Mouse (Mus musculus): ENCODE data around the gene Tmem169. TPM values are rescaled to one million over a fixed set of nuclear protein-coding genes. Genes with fewer than 3 reads are reported as not detected.

The Tmem169 gene
- polyA plus RNA-seq, 1 experiment = 0.07 TPM

DNA sequence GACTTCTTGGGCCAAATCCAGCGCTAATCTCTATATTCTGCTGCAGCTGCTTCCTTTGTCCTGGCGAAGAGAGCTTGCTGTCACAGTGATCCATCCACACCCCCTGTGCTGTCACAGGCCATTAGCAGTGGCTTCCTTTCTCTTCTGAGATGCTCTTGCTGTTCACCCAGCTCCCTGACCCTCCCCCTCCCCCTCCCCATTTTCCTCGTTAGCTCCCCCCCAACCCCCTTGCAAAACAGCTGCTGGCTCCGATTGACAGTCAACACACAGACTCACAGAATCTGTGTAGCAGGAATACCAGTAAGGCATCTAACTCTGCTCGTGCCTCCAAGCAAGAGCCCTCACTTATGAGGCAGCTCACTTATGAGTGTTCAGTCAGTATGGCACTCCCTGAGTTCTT lies 2.7 kb downstream of the Tmem169 start:
- DNase-seq (ENCODE audit: low read depth) = no peak

GRCm38 (mm10) chr1:72287893-72288292 lies 3.7 kb downstream of the Tmem169 start:
- DNase-seq (ENCODE audit: low read depth) = no peak

DNA sequence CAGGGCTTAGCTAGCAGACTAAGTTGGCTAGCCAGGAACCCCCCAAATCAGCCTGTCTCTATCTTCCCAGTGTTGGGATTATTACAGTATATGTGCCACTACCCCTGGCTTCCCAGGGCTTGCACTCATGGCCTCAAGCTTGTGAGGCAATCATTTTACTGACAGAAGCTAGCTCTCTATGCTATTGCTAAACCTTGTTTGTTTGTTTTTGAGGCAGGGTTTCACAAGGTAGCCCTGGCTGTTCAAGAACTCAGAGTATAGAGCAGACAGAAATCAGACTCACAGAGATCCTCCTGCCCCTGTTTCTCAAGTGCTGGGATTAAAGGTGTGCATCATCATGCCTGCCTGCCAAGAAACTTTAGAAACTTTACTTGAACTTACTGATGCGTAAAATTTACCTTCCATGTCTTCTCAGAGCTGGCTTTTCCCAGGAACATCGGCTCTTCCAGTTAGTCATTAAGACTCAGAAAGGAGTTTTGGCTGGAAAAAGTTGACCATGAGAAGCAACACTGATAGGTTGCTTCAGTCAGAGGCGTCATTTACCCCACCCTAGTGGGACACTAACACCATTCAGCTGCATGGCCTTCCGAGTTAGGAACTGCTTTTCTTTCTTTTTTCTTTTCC lies 4.5 kb downstream of the Tmem169 start:
- peak; percentile 93 for DNase-seq (ENCODE audit: low read depth)

GRCm38 (mm10) chr1:72290896-72291295 lies 6.7 kb downstream of the Tmem169 start:
- DNase-seq (ENCODE audit: low read depth) = no peak

DNA sequence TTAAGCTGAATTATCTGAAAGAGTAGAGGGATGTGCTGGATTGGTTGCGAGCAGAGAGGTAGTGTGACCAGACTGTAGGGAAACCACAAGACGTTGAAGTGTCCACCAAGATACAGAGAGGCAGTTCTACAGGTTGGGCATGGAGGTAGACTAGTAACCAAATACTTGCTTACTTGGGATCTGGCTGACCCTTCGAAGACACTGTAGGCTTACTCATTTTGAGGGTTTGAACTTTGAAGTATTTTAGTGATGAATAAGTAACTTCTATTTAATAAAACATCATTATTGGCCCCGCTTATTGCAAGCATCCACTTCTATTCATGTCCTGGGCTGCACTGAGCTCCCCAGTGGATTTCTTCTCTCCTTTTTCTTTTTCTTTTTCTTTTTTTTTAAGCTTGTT lies 7.3 kb downstream of the Tmem169 start:
- DNase-seq (ENCODE audit: low read depth) = no peak

DNA sequence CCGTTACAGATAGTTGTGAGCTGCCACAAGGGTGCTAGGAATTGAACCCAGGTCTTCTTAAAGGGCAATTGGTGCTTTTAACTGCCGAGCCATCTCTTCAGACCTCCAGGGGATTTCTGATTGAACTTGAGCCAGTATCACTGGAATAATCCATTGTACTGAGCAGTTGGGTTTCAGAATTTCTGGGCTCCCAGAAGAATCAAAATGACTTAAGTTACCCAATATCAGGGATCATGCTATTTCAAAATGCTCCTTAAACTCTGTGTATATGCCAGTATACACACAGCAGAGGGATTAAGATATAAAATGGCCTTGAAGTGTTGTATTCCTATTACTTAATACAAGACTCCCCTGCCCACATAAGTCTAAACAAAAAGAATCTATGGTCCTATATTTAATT lies 7.8 kb downstream of the Tmem169 start:
- DNase-seq (ENCODE audit: low read depth) = peak; percentile 95

DNA sequence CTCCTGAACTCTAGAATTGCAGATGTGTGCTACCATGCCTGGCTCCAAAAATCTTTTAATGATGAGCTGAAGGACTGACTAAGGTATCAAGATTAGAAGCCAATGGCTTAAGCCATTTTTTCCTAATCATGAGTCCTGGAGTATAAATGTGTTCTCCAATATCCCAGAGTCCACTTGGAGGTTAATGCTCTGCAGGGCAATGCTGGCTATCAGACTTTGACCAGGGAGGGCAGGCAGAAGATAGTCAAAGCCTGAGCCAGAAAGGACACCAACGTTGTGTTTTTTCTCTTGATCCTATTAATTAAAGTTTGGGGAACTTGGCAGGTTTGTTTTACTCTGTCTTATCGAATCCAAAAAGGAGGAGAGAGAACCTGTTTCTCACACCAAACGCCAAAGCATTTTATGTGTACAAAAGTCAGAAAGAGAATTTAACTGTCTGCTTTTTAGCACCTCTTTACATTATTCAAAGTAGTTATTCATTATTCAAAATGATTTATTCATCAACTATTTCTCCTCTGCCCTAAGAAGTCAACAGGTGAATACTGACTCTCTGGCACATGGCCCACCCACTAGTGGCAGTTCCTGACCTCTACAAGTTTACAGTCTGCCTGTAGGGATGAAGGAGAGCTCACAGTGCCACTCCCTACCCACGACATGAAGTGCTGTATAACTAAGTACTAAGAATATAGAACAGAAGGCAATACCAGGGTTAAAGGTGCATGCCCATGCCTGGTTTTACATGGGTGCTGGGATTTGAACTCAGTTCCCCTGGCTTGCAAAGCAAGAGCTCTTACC lies 9.9 kb downstream of the Tmem169 start:
- no peak for DNase-seq (ENCODE audit: low read depth)

DNA sequence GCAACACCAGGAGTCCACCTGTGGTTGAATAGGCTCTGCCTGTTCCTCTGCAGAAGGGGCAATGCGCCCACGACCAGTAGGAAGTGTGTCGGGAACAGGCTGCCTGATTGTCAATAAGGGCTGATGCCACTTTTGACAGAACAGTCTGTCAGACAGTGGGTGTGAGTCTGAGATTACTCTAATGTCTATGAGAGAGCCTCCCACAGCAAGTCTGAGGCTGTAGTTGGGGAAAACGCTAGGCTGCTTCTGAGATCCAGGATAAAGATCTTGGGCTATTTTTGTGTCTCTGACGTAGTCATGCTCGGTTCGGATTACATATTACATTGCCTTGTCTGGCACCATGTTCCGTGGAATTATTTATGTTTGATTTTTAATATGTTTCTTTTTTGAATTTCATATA lies 11.6 kb downstream of the Tmem169 start:
- no peak for DNase-seq (ENCODE audit: low read depth)

- DNase-seq (ENCODE audit: low read depth) = no peak
These were observed 17.7 kb downstream of the Tmem169 start for GRCm38 (mm10) chr1:72301845-72302244.

- DNase-seq (ENCODE audit: low read depth) = no peak
These were observed 22.1 kb downstream of the Tmem169 start for GRCm38 (mm10) chr1:72306241-72306640.

DNA sequence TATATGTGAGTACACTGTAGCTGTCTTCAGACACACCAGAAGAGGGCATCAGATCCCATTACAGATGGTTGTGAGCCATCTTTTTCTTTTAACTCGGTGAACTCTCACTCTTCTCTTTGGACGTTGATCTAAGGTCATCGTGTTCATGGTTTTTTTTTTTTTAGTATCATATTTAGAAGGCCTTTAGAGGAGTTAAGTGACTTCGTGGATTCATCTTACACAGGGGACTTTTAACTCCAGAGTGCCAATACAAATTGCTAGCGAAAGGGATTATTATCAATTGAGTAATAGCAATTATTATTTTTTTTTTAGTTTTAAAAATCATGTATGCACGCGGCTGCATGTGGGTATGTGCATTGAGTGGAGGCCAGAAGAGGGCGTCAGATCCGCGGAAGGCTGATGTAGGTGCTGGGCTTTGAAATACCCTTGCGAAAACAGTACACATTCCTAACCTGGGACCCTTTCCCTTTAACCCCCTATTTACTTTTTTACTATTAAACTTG lies 22.6 kb downstream of the Tmem169 start:
- no peak for DNase-seq (ENCODE audit: low read depth)

DNA sequence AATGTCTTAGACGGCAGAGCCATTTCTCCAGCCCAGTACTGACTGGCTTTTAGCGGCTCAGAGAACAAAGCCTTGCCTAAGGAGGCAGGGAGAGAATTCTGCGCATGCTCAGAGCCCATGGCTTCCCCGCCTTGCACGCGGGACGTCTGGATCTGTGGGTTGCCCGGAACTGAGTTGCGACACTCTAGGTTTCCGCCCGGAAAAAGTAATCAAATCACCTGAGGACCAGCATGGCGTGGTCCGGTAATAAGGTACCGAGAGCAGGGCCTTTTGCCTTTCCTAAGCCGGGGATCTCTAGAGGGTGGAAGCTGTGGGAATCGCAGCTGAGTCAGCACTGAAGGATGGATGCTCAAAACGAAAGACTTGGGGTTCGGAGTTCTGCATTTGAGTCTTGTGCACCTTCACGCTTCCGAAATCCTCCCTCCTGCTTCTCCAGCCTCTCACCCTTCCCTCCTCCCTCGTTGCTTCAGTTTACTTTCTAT lies 23.2 kb downstream of the Tmem169 start, which contains the start of gene Xrcc5:
Xrcc5 (plus strand) TSS at position 105 of the 482 bp plus-strand sequence.
- no peak for DNase-seq (ENCODE audit: low read depth)

DNA sequence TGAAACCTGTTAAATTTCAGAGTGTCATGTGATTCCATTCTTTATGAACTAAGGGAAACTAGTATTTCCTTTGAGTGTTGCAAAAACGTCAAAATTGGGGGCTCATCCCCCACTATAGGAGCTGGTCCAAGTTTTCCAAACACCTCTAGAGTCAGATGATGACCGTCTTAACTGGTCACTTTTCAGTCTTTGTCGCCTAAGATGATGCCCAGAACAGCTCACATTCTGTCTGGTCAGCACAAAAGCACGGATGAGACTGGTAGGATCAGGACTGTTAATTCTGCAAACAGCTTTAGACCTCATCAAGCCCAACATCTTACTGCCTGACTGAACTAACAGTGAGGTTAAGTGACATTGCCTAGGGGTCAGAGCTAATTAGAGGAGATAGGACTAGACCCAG lies 24.8 kb downstream of the Tmem169 start:
- DNase-seq (ENCODE audit: low read depth) = no peak

GRCm38 (mm10) chr1:72309744-72310424 lies 25.7 kb downstream of the Tmem169 start:
- DNase-seq (ENCODE audit: low read depth) = no peak

DNA sequence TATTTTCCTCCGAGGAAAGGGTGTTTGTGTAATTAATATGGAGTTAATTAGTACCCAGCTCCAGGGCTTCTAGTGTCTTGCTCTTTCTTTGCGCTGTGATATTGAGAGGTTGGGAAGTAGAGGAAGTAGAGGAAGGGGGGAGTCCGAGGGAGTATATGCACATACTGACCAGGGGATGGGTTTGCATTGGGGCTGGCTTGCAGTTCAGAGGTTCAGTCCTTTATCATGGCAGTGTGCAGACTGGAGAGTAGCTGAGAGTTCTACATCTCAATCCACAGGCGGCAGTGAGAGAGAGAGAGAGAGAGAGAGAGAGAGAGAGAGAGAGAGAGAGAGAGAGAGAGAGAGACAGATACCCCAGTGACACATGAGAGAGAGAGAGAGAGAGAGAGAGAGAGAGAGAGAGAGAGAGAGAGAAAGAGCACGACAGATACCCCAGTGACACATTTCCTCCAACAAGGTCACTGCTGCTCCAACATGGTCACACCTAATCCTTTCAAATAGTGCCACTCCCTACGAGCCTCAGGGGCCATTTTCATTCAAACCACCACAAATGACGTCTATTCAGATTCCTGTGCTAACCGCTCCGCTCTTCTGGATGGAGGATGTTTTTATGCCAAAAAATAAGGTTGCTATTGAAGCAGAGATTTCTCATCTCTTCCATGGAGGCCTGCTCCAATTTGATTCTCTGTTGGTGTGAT lies 28.7 kb downstream of the Tmem169 start:
- no peak for DNase-seq (ENCODE audit: low read depth)

DNA sequence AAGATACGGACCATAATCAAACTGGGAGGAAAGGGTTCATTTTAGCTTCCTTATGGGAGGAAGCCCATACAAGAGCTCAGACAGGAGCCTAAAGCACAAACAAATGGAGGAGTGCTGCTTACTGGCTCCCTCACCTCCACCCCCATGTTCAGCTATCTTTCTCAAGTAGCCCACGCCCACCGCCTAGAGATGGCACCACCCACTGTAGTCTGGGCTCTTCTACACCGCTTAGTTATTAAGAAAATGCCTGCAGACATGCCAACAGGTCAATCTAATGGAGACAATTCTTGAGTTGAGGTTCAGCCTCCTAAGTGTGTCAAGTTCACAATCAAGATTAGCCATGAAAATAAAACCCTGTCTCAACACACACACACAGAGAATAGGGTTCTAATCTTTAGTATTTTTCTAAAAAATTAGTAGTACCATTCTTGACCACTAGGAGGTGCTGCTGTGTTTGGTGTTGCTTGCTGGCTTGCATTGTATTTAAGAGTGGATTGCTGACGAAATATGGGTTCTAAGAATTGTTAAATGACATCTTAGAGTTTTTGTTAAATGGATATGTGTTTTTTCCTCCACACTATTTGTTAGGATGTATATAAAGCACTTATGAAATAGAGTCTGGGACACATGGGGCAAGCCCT lies 29.4 kb downstream of the Tmem169 start:
- DNase-seq (ENCODE audit: low read depth) = no peak

DNA sequence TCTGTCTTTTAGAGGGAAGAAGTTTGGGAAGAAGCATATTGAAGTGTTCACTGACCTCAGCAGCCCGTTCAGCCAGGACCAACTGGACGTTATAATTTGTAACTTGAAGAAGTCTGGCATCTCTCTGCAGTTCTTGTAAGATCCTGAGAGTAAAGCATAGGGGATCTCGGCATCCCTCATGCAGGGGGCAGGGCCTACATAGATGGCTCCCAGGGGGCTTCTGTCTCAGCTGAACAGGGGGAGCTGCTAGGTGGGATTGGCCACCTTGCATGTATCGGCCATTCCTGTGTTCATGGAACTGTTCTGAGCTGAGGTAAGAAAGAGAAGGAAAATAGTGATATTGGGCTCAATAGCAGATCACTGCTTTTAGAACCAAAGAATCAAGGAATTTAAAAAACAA lies 31.3 kb downstream of the Tmem169 start:
- DNase-seq (ENCODE audit: low read depth) = no peak

GRCm38 (mm10) chr1:72316409-72316808 lies 32.2 kb downstream of the Tmem169 start:
- DNase-seq (ENCODE audit: low read depth) = no peak

GRCm38 (mm10) chr1:72316901-72317300 lies 32.7 kb downstream of the Tmem169 start:
- DNase-seq (ENCODE audit: low read depth) = no peak

DNA sequence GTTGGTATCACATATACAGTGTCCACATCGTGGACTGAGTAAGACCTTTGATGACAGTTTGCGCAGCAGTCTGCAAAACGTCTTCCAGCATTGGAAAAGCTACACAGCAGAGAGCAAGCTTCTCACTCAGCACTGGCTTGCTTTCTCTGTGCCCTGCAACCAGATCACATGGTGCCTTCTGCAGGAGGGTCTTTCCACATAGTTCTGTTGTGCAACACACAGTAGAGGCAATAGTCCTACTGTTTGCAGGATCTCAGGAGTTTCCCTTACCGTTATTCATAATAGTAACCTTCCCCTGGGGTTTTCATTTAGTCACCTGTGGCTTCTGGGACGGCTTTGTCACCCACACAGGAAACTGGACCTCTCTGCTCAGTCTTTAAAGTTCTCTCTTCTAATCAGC lies 36.6 kb downstream of the Tmem169 start:
- no peak for DNase-seq (ENCODE audit: low read depth)

GRCm38 (mm10) chr1:72323248-72323647 lies 39.1 kb downstream of the Tmem169 start:
- DNase-seq (ENCODE audit: low read depth) = no peak

Data from gonadal fat pad, adult 2 months (tissue).